Comparison of ENCODE assay signal across 22 mouse cellular contexts in genomic region chr9:53933375-53933774, GRCm38 (mm10). TPM values are rescaled to one million over a fixed set of nuclear protein-coding genes. Genes with fewer than 3 reads are reported as not detected.
"Had no signal": no experiment of that assay in that cellular context is flagged by ENCODE, and none has a peak within 500 bp of the region (broad histone marks: within the 10 kb centered on the region; RNA-seq: fewer than 3 reads in every experiment).

No protein-coding gene starts in this region.

- ATAC-seq: liver, postnatal 0 days; lung, postnatal 0 days; midbrain, embryonic 15.5 days had no signal

- DNase-seq: kidney, postnatal 25 days; left cerebral cortex, postnatal 4 days; liver, postnatal 0 days; lung, embryonic 14.5 days; right cerebral cortex, adult 18-20 months; right cerebral cortex, postnatal 14 days; right cerebral cortex, postnatal 4 days; thymus, adult 2 months; thymus, postnatal 25 days had no signal

- H3K4me2 ChIP-seq: limb, embryonic 12.5 days; limb, embryonic 15.5 days; liver, embryonic 11.5 days; lung, embryonic 14.5 days; midbrain, embryonic 12.5 days; midbrain, embryonic 15.5 days; neural tube, embryonic 12.5 days; neural tube, embryonic 15.5 days had no signal

- H3K36me3 ChIP-seq: limb, embryonic 12.5 days; limb, embryonic 15.5 days; midbrain, embryonic 12.5 days; midbrain, embryonic 15.5 days; neural tube, embryonic 12.5 days had no signal

- H3K9me3 ChIP-seq: limb, embryonic 12.5 days; limb, embryonic 15.5 days; midbrain, embryonic 12.5 days; midbrain, embryonic 15.5 days; neural tube, embryonic 12.5 days; neural tube, embryonic 15.5 days had no signal

- H3K27me3 ChIP-seq: limb, embryonic 12.5 days; limb, embryonic 15.5 days; midbrain, embryonic 12.5 days; midbrain, embryonic 15.5 days; neural tube, embryonic 12.5 days; neural tube, embryonic 15.5 days had no signal

- H3K4me3 ChIP-seq: limb, embryonic 12.5 days; limb, embryonic 15.5 days; midbrain, embryonic 12.5 days; midbrain, embryonic 15.5 days; neural tube, embryonic 12.5 days; neural tube, embryonic 15.5 days had no signal

- H3K27ac ChIP-seq: kidney, postnatal 0 days; limb, embryonic 12.5 days; limb, embryonic 15.5 days; liver, embryonic 14.5 days; macrophage; midbrain, embryonic 12.5 days; midbrain, embryonic 15.5 days; neural tube, embryonic 12.5 days; neural tube, embryonic 15.5 days; stomach, postnatal 0 days had no signal

- H3K9ac ChIP-seq: limb, embryonic 12.5 days; limb, embryonic 15.5 days; liver, embryonic 14.5 days; liver, postnatal 0 days; lung, embryonic 14.5 days; midbrain, embryonic 12.5 days; midbrain, embryonic 15.5 days; neural tube, embryonic 12.5 days; neural tube, embryonic 15.5 days had no signal

- H3K4me1 ChIP-seq: midbrain, embryonic 12.5 days; neural tube, embryonic 12.5 days had no signal

RNA-seq across cellular contexts. Expression of gene Elmod1, which starts 41.7 kb away (rescaled TPM):
- total RNA-seq: megakaryocyte, adult 5-6 weeks had no signal
- polyA plus RNA-seq: lung, embryonic 14.5 days; macrophage had no signal
